Mouse (Mus musculus) embryonic stem cell, embryonic (primary cell): ENCODE data around the gene A230072I06Rik.

ENCODE experiments used
- CTCF ChIA-PET, 4 experiments: fragments of 300-600 bp in 2 of 4; fragments of 350-600 bp in 2 of 4; sonication (Branson Sonifier 250); formaldehyde crosslinking; loops; one replicate each; lab custom pipeline; 2022; ENCODE audit warnings: inconsistent platforms in 2 of 4; lab: Charles Lee
- POLR2A ChIA-PET, 4 experiments: fragments of 300-600 bp in 2 of 4; fragments of 350-600 bp in 2 of 4; sonication (Branson Sonifier 250); formaldehyde crosslinking; loops; one replicate each; lab custom pipeline; 2022; ENCODE audit warnings: antibody characterized with exemption in 4 of 4, inconsistent platforms in 1 of 4; lab: Charles Lee

The A230072I06Rik gene

GRCm38 (mm10) chr8:12312975-12313734 lies 34.5 kb downstream of the A230072I06Rik start:
- ChIA-PET CTCF (interaction anchor here in 2 of 4 experiments (1.1 to 1.3 kb wide), 3 partner anchors 10 to 390 kb away, joined by 3 read pairs; no protein-coding TSS in a partner anchor), POLR2A (interaction anchor here in 1 of 4 experiments (0.8 to 1.2 kb wide), 2 partner anchors 10 kb away, joined by 4 read pairs; no protein-coding TSS in a partner anchor)

DNA sequence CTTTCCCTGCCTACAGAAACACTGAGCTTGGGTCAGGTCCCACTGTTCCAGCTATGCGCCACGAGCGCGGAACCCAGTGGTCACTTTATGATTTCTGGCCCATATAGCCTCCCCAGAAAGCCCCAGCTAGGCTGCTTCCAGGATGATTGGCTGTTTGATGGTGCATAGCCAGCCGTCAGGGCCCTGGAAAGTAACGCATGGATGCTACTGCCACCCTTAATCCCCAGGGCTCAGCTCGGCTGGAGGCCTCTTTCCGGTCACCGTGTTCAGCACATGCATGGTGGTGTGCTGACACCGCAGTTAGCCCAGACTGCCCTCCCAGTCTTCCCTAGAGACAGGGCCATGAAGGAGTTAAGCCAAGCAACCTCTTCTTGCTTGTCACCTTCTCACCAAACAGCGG lies 35.6 kb downstream of the A230072I06Rik start:
- POLR2A ChIA-PET = interaction anchor here in 1 of 4 experiments (0.8 to 1.2 kb wide), 2 partner anchors 9 to 11 kb away, joined by 4 read pairs; no protein-coding TSS in a partner anchor

DNA sequence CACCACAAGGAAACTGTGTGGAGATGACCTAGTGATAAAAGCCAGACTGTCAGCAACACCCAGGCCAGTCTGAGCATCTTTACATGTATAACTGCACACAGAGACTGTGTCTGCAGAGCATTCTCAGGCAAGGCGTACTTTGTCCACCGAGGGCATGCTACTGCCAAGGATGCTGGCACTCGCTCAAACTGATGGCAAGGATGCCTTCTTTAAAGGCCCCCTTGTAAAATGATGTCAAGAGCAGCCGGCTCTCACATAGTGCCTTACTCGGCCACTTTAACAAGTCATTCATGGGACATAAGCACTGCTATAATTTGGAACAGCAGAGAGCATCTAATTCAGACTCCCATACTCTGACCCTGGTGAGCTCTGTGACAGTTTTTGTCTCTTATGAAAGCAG lies 36.6 kb downstream of the A230072I06Rik start:
- ChIA-PET POLR2A (no interaction called here), CTCF (no interaction called here)

More for the DNA sequence above, 35.6 kb downstream of the A230072I06Rik start:
- CTCF ChIA-PET = interaction anchor here in 2 of 4 experiments (0.6 to 1.2 kb wide), 2 partner anchors 247 to 390 kb away, joined by 3 to 8 read pairs; no protein-coding TSS in a partner anchor

DNA sequence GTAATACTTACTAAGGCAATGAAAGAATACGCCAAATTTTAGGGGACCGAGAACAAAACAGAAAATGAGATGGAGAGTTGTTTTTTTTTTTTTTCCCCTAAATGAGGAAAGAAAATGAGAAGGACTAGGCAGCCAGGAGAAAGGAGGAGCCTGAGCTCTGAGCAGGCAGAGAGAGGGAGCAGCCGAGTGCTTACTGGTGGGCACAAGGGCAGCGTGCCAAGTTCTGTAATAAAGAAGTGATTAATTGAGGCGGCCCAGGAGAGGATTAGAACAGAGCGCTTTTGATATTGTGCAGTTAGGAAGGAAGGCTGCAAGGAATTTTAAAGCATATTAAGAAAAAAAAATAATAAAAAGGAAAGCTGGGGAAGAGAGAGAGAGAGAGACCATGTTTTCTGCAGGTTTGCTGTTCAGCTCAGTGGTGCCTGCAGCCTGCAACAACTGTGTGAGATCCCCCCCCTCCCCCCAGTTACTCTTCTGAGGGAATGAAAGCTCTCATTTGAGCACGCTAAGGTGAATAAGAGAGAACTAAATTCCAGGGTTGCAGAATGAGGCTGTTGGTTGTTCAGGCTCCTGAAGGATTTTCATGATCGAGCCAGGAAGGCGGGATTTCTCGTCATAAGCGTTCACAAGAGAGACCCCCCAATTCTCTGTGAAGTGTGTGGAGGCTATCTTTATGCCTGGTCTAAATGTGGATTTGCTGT lies 41.3 kb downstream of the A230072I06Rik start:
- ChIA-PET CTCF (interaction anchor here in 2 of 4 experiments (0.6 to 0.7 kb wide), 2 partner anchors 241 to 365 kb away, joined by 3 to 4 read pairs; no protein-coding TSS in a partner anchor), POLR2A (interaction anchor here in 2 of 4 experiments (0.6 to 0.7 kb wide), 2 partner anchors 10 to 13 kb away, joined by 3 to 7 read pairs; no protein-coding TSS in a partner anchor)

DNA sequence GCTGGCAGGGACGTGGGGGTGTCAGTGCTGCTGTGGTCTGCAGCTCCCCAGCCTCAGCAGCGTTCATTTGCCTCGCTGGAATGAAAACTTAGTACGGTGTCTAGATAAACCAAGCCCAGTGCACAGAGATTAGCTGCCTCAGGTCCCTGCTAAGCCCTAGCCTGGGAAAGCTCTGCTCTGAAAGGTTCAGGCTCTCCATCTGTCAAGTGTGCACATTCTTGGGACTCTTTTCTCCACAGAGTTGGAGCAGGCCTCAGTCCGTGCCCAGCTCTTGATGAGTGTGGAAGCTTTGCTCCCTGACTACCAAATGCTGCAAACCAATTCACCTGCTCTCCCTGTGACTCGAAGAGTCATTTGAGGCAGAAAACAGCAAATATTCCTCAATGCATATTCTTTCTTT lies 43.5 kb downstream of the A230072I06Rik start:
- POLR2A ChIA-PET = interaction anchor here in 1 of 4 experiments (0.9 kb wide), 1 partner anchor 42 kb away, joined by 3 read pairs; no protein-coding TSS in a partner anchor

GRCm38 (mm10) chr8:12323238-12323637 lies 44.6 kb downstream of the A230072I06Rik start:
- ChIA-PET CTCF (interaction anchor here in 3 of 4 experiments (0.6 to 0.7 kb wide), 4 partner anchors 31 to 482 kb away, joined by 3 to 5 read pairs (median 3); no protein-coding TSS in a partner anchor), POLR2A (interaction anchor here in 1 of 4 experiments (1.0 kb wide), 1 partner anchor 9 kb away, joined by 4 read pairs; no protein-coding TSS in a partner anchor)

More for the DNA sequence above, 43.5 kb downstream of the A230072I06Rik start:
- CTCF ChIA-PET = interaction anchor here in 2 of 4 experiments (0.6 to 0.7 kb wide), 2 partner anchors 286 to 345 kb away, joined by 3 read pairs; no protein-coding TSS in a partner anchor

DNA sequence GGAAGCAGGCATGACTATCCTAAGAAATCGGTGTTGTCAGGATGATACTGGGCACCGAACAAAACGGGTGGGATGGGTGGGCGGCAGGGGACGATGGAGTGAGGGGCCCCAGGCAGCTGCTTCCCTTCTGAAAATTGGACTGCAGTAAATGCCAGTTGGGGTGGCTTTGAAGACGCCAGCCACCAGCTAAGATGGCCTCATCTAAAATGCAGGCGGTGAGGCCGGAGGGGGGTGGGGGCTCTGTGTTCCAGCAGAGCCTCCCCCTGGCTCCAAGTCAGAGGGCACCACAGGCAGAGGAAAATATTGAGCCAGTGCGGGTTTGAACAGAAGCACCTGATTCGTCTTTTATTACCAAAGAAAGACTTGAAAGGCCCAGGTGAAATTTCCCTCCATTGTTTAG lies 45.9 kb downstream of the A230072I06Rik start:
- POLR2A ChIA-PET = interaction anchor here in 2 of 4 experiments (1.0 to 1.3 kb wide), 2 partner anchors 20 to 114 kb away, joined by 3 read pairs; no protein-coding TSS in a partner anchor
- CTCF ChIA-PET = interaction anchor here in 2 of 4 experiments (0.6 to 1.1 kb wide), 3 partner anchors 47 to 381 kb away, joined by 3 to 4 read pairs (median 3); no protein-coding TSS in a partner anchor

DNA sequence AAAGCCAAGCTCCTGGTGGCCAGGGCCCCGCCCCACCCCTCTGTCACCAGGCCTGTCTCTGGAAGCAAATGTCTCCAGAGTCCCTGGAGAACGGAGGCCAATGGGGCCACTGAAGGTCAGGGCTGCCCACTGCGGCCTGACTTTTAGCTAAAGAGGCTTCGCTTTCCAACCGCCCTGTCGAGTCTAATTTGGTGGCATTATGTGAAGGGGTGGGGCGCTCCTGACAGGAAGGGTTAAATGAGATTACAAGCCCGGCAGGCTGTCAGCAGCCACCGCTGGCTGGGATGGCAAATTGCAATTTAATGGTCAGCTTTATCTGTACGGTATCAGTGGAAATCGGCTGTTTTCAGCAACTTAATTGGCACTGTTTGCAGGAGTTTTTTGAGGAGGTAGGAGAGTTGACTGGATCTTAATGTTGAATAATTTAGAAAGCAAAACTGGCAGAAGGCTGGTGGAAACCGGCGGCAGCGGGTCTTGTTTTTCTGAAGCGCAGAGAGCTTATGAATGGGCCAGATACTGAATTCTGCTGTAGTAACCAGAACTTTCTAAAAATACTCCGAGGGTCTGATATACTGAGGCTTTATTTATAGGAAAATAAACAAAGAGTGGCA lies 46.5 kb downstream of the A230072I06Rik start:
- ChIA-PET POLR2A (interaction anchor here in 3 of 4 experiments (0.6 to 1.3 kb wide), 3 partner anchors 21 to 243 kb away, joined by 3 read pairs; no protein-coding TSS in a partner anchor), CTCF (interaction anchor here in 2 of 4 experiments (0.6 to 1.1 kb wide), 3 partner anchors 47 to 382 kb away, joined by 3 to 4 read pairs (median 3); no protein-coding TSS in a partner anchor)

- CTCF ChIA-PET = interaction anchor here in 1 of 4 experiments (0.6 kb wide), 1 partner anchor 18 kb away, joined by 3 read pairs; no protein-coding TSS in a partner anchor
- POLR2A ChIA-PET = no interaction called here
Observed at GRCm38 (mm10) chr8:12327187-12327586, 48.6 kb downstream of the A230072I06Rik start.

DNA sequence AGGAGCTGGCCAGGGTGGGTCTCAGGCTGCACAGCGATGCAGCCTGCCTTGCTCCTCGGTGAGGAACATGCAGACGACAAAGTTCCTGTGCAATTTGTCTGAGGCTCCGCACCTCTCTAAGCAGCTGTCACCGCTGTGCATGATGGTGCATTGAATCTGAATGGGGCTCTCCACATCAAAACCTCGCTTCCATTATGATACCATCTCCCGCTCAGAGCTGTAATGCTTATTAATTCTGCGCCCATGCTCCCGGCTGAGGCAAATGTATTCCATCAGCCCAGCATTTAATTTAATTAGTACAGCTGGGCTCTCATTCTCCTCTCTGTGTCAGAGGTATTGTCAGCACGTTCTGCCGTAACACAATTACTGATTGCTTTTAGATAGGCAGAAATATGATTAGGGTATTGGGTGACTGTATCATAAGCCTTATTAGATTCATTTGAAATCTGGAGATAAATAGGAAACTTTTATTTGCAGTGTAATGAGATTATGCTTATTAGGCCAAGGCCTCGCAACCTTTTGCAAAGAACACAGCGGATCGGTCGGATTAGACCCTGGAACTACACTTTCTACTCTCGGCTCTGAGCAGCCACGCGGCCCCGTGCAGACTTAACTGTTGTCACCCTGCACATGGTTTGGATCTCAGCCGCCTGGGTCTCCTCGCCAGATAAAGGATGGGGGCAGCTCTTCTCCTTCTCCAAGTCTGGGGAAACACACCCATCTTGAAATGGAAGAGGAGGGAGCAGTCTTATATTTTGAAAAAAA lies 49.3 kb downstream of the A230072I06Rik start:
- CTCF ChIA-PET = interaction anchor here in 1 of 4 experiments (0.6 kb wide), 1 partner anchor 234 kb away, joined by 3 read pairs; no protein-coding TSS in a partner anchor
- POLR2A ChIA-PET = interaction anchor here in 1 of 4 experiments (0.5 kb wide), 1 partner anchor 369 kb away, joined by 3 read pairs; no protein-coding TSS in a partner anchor

- CTCF ChIA-PET = interaction anchor here in 1 of 4 experiments (0.6 kb wide), 1 partner anchor 233 kb away, joined by 3 read pairs; no protein-coding TSS in a partner anchor
- POLR2A ChIA-PET = no interaction called here
Observed at GRCm38 (mm10) chr8:12328476-12328875, 49.9 kb downstream of the A230072I06Rik start.

GRCm38 (mm10) chr8:12330066-12330465 lies 51.4 kb downstream of the A230072I06Rik start:
- POLR2A ChIA-PET = interaction anchor here in 2 of 4 experiments (0.5 to 0.6 kb wide), 3 partner anchors 8 to 35 kb away, joined by 3 to 7 read pairs (median 5); no protein-coding TSS in a partner anchor
- CTCF ChIA-PET = interaction anchor here in 2 of 4 experiments (0.6 kb wide), 4 partner anchors 14 to 489 kb away, joined by 3 to 4 read pairs (median 4); no protein-coding TSS in a partner anchor
